1 mouse cellular context compared by ENCODE assay signal in the genomic region with DNA sequence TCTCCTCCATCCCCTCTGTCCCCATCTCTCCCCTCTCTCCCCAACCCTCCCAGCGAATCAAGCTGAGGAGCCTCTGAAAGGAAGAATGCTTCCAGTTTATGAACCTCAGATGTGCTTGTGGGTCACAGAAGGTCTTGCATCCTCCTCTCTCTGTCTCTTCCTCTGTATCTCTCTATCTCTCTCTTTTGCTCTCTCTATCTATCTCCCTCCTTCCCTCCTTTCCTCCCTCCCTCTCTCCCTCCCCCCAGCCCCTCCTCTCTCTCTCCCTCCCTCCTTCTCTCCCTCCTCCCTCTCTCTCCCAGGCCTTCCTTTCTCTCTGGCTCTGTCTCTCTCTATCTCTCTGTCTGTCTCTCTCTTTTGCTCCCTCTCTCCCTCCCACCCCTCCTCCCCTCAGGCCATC.
TF ChIP-seq lines count a peak whose summit lies in the region.

No protein-coding gene starts in this region.

TF ChIP-seq in myocyte, 11 proteins besides CTCF, POLR2A, EP300 and RAD21 (continued from another document):
- no peak for TF ChIP-seq REST (IDR thresholded peaks at IDR 0.05; ENCODE audit: insufficient read depth, insufficient read length)
- TF ChIP-seq CEBPB (IDR thresholded peaks at IDR 0.05; ENCODE audit: insufficient read depth, poor library complexity, severe bottlenecking) = no peak
- no peak for TF ChIP-seq MYOD1 (IDR thresholded peaks at IDR 0.05; ENCODE audit: control insufficient read depth in 1 of 3, insufficient read length in 2 of 3, low read depth in 2 of 3)
- TF ChIP-seq POLR2AphosphoS2 (IDR thresholded peaks at IDR 0.05; ENCODE audit: insufficient read length, low read depth) = no peak
- TF ChIP-seq TCF3 (IDR thresholded peaks at IDR 0.05; ENCODE audit: insufficient read length, low read depth) = no peak
- TF ChIP-seq MYOG (IDR thresholded peaks at IDR 0.05; ENCODE audit: control insufficient read depth in 1 of 3, insufficient read depth in 1 of 3, insufficient read length in 2 of 3, low read depth in 2 of 3) = no peak
TF ChIP-seq in myocyte: peak in this region for 0.
